Mouse (Mus musculus): ENCODE data around the gene Pde3a.

The Pde3a gene

DNA sequence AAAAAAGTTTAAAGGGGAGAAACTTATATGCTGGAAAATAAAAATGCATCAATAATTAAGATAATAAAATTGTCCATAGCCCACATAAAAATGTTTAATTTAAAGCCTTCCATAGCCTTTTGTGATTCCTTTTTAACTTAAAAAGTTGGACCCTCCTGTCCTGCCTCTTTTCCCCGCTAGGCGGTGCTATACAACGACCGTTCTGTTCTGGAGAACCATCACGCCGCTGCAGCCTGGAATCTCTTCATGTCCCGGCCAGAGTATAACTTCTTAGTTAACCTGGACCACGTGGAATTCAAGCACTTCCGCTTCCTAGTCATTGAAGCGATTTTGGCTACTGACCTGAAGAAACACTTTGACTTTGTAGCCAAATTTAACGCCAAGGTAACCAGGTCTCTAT lies 239.6 kb downstream of the Pde3a start:
- peak; percentile 79 for DNase-seq (ENCODE audit: low read depth, low spot score)

DNA sequence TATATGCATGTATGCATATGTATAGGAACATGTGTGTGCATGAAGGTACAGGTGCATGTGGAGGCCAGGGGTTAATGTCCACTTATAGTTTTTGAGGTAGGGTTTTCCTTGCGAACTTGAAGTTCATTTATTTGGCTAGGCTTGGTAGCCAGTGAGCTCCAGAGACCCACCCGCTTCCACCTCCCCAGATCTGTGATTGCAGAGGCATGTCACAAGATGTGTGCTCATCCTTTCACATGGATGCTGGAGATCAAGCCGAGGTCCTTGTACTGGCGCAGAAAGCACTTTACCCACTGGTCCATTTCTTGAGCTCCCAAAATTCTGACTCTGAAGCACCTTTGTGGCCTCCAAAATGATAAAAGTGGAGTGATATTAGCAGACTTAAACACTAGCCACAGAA lies 245.8 kb downstream of the Pde3a start:
- DNase-seq (ENCODE audit: low read depth, low spot score), result no peak

DNA sequence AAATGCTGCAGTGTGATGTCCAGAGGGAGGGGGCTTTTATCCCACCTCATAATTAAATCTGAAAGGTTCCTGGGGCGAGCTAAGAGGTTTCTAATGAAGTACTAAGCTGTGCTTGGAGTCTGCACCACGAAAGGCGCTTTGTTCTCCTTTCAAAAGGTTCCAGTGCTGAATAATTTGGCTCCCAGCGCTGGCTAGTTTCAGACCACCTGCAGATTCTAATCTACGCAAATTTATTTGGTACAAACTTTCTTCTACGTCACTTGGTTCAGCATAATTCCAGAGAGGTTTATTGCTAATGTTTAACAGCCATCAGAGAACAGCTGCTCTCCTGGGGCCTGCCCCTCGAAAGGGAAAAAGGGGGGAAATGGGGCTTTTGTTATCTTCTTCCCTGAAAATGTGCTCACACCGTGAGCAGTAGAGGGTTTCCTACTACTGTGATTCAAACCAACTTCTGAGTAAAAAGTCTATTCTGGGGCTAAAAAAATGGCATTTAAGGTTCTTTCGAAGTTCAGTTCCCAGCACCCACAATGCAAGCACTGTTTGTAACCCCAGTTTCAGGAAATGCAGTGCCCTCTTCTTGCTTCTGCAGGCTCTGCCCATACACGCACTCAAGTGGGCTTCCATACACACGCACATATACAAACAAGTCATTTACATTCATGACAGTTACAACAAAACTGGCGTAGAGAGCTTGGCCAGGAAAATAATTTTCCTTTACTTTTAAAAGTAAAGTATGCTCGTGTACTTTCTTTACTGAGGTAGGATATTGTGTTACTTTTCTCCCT lies 246.8 kb downstream of the Pde3a start:
- DNase-seq (ENCODE audit: low read depth, low spot score), result peak; percentile 60

DNA sequence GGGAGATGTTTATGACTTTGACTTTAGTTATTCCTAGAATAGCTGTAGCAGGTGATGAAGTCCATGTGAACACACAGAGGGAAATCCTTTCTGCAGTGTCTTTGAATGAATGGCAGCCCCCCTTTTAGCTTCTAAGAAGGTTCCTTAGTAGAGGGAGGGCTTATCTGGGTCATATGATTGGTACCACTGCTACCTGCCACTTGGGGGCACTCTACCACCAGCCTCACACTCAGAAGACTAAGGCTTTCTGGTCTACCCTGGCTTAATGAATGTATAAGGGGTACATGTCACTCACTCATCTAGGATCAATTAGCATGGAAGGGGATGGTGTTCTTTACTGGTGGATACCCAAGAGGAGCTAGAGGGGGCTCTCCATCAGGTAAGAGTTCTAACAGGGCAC lies 250.4 kb downstream of the Pde3a start:
- DNase-seq (ENCODE audit: low read depth, low spot score), result no peak

DNA sequence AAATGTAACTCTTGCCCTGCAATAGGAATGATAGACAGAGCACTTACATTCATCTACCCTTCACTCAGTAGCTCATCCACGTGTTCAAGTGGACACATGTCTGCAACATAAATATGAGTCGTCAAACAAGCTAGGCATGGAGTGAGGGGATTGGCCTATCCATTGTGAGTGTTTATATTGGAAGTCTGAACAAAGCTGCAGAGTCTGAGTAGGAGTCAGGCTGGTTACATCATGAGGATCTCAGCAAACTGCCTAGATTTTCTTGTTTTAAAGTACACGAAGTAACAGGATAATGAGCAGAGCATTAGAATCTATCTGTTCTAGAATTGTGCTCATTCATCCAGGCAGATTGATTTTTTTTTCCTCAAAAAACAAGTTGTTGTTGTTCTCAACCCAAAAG lies 252.1 kb downstream of the Pde3a start:
- DNase-seq (ENCODE audit: low read depth, low spot score), result no peak

DNA sequence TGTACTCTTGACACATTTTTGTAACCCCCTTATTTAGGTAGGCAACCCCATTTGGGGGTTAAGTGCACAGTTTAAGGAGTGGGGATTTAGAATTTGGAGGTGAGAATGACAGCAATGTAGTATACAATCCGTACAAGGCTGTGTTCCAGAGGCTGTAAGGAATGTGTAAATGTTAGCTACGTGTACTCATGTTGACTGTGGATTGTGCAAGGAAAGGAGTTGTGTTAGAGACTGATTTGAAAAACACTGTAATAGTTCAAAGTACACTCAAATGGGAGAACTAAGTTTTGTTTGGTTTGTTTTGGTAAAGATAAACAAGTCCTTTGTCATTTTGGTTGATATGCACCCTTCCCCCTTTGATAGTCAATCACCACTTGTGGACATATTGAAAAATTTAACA lies 273.5 kb downstream of the Pde3a start:
- no peak for DNase-seq (ENCODE audit: low read depth, low spot score)

DNA sequence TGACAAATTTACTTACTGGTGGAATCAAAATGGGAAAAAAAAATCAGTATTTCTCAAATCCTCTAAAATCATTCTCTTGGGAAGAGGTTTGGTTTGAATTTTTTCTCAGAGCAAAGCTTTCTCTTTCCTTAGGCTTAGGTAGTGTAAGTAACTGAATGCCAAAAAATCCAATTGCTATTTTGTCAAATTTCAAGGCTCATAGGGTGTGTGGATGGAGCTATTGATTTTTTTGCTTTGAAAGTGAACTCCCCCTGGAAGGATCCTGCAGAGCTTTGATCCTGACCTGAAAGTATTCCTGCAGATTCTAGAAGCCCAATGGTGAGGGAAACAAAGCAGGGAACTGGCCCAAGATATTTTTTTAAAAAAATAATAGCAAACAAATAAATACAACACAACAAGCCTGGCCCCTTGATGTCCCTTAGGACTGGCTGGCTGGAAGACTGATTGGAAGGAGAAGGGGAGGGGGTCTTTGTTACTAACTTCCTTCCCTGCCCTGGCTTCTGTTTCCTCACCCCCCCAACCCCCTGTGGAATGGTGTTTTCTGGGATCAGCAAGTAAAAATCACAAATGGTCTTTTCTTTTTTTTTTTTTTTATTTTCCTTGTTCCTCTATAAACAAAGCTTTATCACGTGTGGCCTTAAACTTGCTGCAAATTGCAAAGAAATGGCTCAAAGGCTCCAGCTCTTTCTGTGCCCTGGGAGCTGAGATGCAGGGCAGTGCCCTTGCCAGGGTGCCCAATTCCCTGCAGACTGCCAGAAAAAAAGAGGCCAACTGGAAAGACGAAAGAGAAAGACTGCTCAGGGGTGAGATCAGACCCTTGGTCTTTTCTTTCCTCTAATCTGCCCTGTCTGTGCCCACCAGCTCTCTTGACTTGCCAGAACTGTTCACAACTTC lies 274.9 kb downstream of the Pde3a start, which contains the start of gene Slco1c1:
Gene Slco1c1 (plus strand): TSS at position 622 of the 894 bp plus-strand sequence.
- no peak for DNase-seq (ENCODE audit: low read depth, low spot score)

DNA sequence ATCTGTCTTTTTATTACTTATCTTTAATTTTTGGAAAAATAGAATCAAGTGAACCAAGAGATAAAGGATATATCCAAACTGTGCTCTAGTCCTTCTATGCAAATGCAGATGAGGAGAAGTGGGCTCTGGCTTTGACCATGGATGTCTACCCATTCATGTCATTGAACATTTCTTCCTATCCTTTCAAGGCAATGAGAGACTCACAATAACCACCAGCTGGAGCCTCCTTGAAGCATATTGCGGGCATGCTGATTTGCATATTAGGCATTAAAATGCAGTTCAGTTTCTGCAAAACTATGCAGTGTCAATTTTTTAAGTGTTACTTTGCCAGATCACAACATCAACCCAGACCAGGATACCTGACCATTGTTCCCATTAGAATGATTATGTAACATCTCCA lies 276.7 kb downstream of the Pde3a start:
- no peak for DNase-seq (ENCODE audit: low read depth, low spot score)

DNA sequence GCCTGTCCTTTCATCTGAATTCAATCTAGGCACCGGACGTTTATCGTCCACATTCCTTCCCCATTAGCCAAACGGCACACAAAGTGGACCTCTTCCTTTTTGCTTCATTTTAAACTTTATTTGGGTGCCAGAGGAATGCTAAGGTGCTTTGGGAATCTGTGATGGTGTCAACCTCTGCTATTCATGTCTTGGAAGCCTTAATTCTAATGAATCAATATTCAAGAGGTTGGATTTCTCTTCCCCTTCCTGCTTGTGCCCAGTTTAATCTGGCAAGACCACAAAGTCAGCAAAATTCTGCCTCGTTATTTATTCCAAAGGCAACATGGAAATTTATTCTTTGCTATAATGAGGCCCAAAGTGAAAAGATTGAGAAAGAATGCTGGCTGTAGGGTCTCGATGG lies 281.8 kb downstream of the Pde3a start:
- DNase-seq (ENCODE audit: low read depth, low spot score), result no peak

DNA sequence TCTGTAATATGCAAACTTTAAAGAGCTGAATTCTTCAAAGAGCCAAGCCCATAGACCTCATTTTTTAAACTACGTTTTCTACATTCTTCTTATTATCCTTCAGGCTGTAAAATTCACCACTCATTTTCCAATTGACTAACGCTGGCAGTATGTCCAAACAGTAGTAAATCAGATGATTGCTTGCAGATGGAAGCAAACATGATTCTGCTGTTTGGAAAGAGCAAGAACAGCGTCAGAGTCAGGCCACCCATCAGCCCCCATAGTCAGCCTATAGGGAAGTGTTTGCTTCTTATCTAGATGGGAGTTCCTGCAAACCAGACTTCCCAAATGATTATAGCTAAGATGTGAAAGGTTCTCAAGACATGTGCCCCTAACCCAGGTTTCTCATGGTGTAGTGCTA lies 288.2 kb downstream of the Pde3a start:
- no peak for DNase-seq (ENCODE audit: low read depth, low spot score)

DNA sequence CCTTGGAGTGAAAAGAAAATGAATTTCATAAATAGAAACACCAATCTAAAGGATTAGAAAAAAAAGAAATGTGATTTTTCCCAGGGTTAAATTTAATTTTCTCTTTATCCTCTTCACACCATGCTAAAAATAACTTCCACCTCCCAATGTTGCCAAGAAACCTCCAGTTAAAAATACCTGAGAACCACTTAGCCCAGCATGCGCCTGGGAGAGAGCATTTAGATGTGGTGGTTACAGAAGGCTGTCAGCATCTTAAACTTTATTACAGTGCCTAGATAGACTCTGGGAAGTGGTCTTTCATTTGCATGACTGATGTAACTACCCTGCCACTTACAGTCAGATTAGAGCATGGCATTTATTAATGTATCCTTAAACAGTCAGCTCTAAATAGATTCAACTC lies 292.1 kb downstream of the Pde3a start:
- no peak for DNase-seq (ENCODE audit: low read depth, low spot score)

DNA sequence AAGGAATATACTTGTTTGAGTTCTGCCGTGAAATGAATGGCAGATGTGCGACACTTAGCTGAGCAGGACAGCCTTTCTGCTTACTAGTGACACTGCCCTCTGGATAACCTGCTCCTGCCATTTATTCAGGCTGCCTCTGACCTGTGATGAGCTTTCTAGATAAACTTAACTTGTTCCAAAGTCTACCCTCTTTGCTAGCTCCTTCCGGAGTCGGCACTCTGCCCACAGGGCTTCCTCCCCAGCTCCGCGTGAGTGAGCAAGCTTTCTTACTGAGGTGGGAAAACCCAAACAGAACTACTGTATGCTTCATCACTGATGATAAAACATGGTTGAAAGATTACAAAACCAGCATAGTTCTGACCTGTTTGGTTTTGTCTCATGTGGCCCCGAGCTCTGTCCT lies 294.3 kb downstream of the Pde3a start:
- DNase-seq (ENCODE audit: low read depth, low spot score), result no peak

All from forelimb bud, embryonic 11.5 days (tissue).